Mouse (Mus musculus) monocyte, adult 5-6 weeks (primary cell): ENCODE measurements around the gene Atp6v0a4. TPM values are rescaled to one million over a fixed set of nuclear protein-coding genes. Genes with fewer than 3 reads are reported as not detected.

Experiments
- ATAC-seq: fragments of 153-309, 156-312 bp; replicated peaks from 2 replicates; pipeline ENCODE4 v1.8.0; 2017; ENCODE audit warnings: mild to moderate bottlenecking; ENCODE audit not compliant: low TSS enrichment, insufficient number of reproducible peaks, severe bottlenecking, poor library complexity, low FRiP score
- total RNA-seq: library from RNA; stranded (forward); fragments of 200-1000, 200-491, 200-594 nt; gene quantifications from 3 replicates; pipeline ENCODE4 v1.2.3, GENCODE M21; 2017

Atp6v0a4 gene
- total RNA-seq, 1 experiment from 2014 or later: not detected

DNA sequence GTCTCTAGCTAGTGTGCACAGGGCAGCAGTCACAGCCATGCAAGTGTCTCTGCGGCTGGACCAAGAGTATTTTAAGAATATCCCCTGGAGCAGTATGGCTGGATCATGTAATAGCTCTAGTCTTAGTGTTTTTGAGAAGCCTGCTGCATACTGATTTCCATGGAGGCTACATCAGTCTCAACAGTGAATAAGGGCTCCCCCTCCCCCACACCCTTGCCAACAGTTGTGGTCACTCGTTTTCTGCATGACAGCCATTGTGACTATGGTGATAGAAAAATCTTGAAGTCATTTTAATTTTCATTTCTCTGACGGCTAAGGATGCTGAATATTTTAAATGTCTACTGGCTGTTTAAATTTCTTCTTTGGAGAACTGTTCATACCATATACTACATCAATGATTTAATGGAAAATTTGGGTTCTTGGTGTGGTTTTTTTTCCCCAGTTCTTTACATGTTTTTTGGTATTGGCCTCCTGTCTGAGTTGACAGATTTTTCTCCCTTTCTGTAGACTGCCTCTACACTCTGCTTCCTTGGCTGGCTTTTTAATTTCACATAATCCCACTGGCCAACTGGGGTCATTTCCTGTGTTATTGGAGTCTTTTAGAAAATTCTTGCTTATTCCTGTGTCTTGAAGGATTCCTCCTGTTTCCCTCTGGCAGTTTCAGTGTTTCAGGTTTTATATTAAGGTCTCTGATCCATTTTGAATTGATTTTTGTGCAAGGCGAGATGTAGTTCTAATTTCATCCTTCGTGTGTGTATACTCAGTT is 91.4 kb downstream of the Atp6v0a4 start:
- ATAC-seq: no peak

DNA sequence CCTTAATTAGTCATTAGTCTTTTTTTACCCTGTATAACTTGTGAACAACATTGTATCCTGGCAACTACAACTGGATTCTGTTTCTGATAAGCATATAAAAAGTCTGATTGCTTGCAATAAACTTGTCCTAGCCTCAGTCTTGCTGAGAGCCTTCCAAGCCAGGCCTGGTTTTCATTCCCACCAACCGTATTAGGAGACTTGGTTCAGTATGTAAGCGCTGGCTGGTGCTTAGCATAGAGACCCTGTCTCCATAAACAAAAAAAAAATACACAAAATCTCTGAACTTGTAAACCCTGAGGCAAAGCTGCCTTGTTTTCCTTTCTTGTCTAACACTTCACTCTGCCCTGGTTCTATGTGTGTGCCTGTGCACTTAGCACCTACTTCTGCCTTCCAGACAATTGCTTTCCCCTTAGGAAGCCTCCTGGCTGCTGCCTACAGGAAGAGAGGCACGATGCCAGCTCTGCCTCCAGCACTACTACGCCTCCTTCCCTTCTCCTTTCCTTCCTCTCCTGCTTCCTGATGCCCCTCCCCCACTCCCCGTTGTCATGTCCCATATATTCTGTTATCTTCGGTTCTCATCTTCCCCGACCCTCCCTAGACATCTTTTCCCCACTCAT is 92.4 kb downstream of the Atp6v0a4 start:
- no peak for ATAC-seq

DNA sequence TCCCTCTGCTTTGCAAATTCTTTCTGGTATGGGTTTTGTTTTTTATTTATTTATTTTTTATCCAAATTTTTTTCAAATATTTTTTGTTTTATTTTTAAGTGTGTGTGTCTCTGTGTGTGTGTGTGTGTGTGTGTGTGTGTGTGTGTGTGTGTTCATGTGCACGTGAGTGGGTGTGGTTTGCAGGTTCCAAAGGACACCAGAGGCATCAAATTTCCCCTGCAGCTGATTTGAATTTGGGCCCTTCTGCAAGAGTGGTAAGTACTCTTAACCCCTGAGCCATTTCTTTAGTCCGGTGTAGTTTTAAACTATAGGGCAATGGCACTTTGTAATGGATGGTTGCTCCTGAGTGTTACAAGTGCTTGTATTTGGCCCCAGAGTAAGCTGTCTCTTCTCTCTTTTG is 96.2 kb downstream of the Atp6v0a4 start:
- ATAC-seq: no peak

DNA sequence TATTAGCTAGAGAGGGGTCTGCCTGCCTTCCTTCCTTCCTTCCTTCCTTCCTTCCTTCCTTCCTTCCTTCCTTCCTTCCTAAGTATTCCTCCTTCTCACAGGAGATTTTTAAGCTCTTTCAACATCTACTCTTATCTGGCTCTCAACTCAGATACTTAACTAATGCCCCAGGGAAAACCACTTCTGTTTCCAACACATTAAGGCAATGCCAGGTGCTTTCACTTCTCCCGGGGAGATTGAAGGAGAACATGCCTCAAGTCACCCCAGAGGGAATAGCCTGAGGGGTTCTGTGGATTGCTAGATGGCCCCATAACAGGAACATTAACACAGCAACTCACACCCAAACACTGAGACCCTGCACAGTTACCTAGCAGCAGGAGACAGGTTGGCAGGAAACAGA is 96.6 kb downstream of the Atp6v0a4 start:
- ATAC-seq: no peak

DNA sequence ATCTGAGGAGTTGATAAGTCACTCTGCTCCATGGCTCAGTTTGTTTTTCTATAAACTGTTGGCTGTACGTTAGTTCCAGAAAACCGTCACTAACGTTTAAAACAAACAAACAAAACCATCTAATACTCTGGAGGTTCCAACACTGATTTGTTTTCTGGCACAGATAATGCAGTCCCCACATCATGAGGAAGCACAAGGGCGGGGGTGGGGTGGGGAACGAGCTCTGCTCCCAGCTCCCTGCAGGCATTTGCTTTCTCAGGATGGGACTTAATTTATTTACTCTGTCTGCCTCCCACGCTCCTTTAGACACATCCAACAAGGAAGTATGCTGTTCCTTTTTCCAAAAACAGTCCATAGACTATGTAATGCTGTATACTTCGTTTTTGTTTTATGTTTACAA is 101.1 kb downstream of the Atp6v0a4 start:
- no peak for ATAC-seq

DNA sequence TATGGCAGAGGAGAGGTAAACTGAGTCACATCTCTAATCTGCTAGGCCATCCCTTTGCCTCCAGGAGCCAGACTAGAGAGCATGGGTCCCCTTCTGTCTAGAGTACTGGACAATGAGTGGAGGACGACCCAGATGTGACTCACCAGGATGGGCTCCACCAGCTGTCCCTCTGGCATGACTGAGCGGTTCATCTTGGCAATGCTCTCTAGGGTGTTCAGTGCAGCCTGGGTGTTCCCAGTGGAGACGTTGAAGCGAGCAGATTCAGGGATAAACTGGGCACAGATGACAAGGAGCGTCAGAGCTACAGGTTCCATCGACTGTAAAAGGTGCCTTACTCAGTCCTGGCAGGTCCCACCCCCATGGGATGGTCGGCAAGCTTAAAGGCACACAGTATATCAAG is 103.0 kb downstream of the Atp6v0a4 start:
- no peak for ATAC-seq

DNA sequence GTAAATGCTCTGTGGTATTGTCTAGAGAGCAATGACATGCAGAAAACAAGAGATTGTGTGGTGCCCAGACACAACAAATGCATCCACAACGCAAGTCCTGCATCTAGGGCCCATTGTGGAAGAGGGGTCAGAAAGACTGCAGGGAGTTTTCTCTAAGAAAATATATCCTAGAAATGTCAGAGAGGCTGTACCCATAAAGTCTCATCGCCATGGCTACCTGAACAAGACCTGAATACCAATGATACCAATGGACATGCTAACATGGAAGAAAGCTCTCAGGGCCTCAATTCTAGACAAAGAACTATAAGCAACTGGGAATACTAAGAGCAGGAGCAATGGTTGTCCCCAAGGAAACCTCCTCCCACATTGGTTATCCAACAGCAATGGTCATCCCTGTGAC is 111.6 kb downstream of the Atp6v0a4 start:
- no peak for ATAC-seq

DNA sequence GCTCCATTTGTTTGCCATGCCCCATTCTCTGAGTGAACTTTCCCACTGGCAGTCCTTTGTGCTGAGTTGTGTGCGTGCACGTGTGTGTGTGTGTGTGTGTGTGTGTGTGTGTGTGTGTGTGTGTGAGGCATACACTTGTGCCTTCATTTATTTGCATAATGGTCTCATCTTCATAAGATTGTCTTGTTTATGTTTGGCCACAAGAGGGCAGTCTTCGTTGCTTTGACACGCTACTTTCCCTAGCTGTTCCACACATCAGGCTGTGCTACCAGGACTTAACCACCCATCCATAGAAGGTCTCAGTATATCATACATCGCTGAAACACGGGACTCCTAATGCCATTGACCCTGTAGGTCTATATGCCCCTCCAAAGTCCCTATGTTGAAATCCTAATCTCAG is 116.9 kb downstream of the Atp6v0a4 start:
- ATAC-seq: 0 out of 2 replicates have a peak, but pooled peaks have one; percentile 35

Other genes starting within 250 kb of the Atp6v0a4 start
- gene Svopl, start 77.6 kb downstream of the Atp6v0a4 start, total RNA-seq: not detected in 3 replicates
- gene Tmem213, start 15.3 kb downstream of the Atp6v0a4 start, total RNA-seq: not detected in 3 replicates
- not detected in 3 replicates for gene D630045J12Rik, start 129.4 kb upstream of the Atp6v0a4 start, total RNA-seq
- gene Zc3hav1l, start 174.7 kb upstream of the Atp6v0a4 start, total RNA-seq: 0.68 to 1.5 TPM in 2 of 3 replicates, not detected in the other
- 128 to 170 TPM (median 152 TPM) in 3 replicates for gene Zc3hav1, start 230.0 kb upstream of the Atp6v0a4 start, total RNA-seq